Comparison of ENCODE assay signal across 13 mouse cellular contexts in genomic region chr17:68071472-68071871, GRCm38 (mm10).
DNase-seq lines count a peak whose midpoint lies in the region; ATAC-seq and TF ChIP-seq lines count a peak whose summit lies in the region.
"Had no signal": no experiment of that assay in that cellular context is flagged by ENCODE, and none has a peak within 500 bp of the region (broad histone marks: within the 10 kb centered on the region; RNA-seq: fewer than 3 reads in every experiment).

No protein-coding gene starts in this region.

- no peak for TF ChIP-seq POLR2A in brain, embryonic 14.5 days (IDR thresholded peaks at IDR 0.05; ENCODE audit: borderline replicate concordance, extremely low read depth, insufficient read depth, insufficient read length, poor library complexity, severe bottlenecking)

- H3K9me3 ChIP-seq in kidney, postnatal 0 days (replicated peaks; ENCODE audit: low read length) = no peaks in the 10 kb centered on the region
- H3K9me3 ChIP-seq in limb, embryonic 12.5 days = no peaks in the 10 kb centered on the region

- H3K4me2 ChIP-seq in kidney, postnatal 0 days (ENCODE audit: low read length) = no peak overlapping the region
- no peak overlapping the region for H3K4me2 ChIP-seq in limb, embryonic 12.5 days

- peak; percentile 60 for ATAC-seq in kidney, postnatal 0 days (replicated peaks; ENCODE audit: low FRiP score, low read depth)
- no peak for ATAC-seq in limb, embryonic 12.5 days (ENCODE audit: insufficient number of reproducible peaks, insufficient read depth, low FRiP score, low TSS enrichment, low read depth)

- WGBS in kidney, postnatal 0 days = 8% methylated on average over 4 of the region's 4 CpGs
- 23% methylated on average over 4 of the region's 4 CpGs for WGBS in limb, embryonic 12.5 days

- H3K9ac ChIP-seq in kidney, postnatal 0 days (ENCODE audit: low read depth, low read length) = no peak overlapping the region
- no peak overlapping the region for H3K9ac ChIP-seq in limb, embryonic 12.5 days (replicated peaks)

- no peak overlapping the region for H3K4me3 ChIP-seq in kidney, postnatal 0 days (replicated peaks; ENCODE audit: low read depth, low read length)
- no peak overlapping the region for H3K4me3 ChIP-seq in limb, embryonic 12.5 days (replicated peaks)

- H3K27ac ChIP-seq in kidney, postnatal 0 days = no peak overlapping the region
- H3K27ac ChIP-seq in limb, embryonic 12.5 days = peak overlapping the region; percentile 5; the same call in 1 of the 2 replicates
- H3K27ac ChIP-seq: macrophage had no signal

- H3K27me3 ChIP-seq in kidney, postnatal 0 days (ENCODE audit: insufficient read depth, low read length) = no peaks in the 10 kb centered on the region
- no peaks in the 10 kb centered on the region for H3K27me3 ChIP-seq in limb, embryonic 12.5 days

- DNase-seq in kidney, postnatal 0 days (ENCODE audit: low spot score) = peak; percentile 75
- DNase-seq in kidney, postnatal 36 days = no peak
- DNase-seq in brain, embryonic 14.5 days (ENCODE audit: low read depth) = peak; percentile 18
- DNase-seq in embryo, embryonic 9.5 days (ENCODE audit: extremely low spot score) = peak; percentile 44
- no peak for DNase-seq in left cerebral cortex, adult 9 months (ENCODE audit: low spot score in 2 of 2)
- no peak for DNase-seq in frontal cortex, postnatal 36 days (ENCODE audit: low spot score in 2 of 2)
- DNase-seq in adrenal gland, adult 18-20 months (ENCODE audit: low spot score in 2 of 2) = no peak
- DNase-seq: cerebellum, adult 8-10 months; heart, adult 18-20 months; kidney, adult 18-20 months; right cerebral cortex, postnatal 14 days had no signal

- no peaks in the 10 kb centered on the region for H3K36me3 ChIP-seq in kidney, postnatal 0 days (ENCODE audit: insufficient read depth, low read length)
- H3K36me3 ChIP-seq in limb, embryonic 12.5 days = no peaks in the 10 kb centered on the region

- H3K4me1 ChIP-seq in kidney, postnatal 0 days (replicated peaks; ENCODE audit: insufficient read depth, low read length) = no peaks in the 10 kb centered on the region; the same call in 1 of the 2 replicates
- peaks cover 15% of the 10 kb centered on the region for H3K4me1 ChIP-seq in limb, embryonic 12.5 days (replicated peaks)

- TF ChIP-seq CTCF in kidney, postnatal 0 days (IDR thresholded peaks at IDR 0.05; ENCODE audit: low read depth) = no peak
- no peak for TF ChIP-seq CTCF in brain, embryonic 14.5 days (IDR thresholded peaks at IDR 0.05; ENCODE audit: borderline replicate concordance, extremely low read depth, insufficient read depth, insufficient read length)

Comparison
In these comparisons a context has a peak if more than half of its experiments do, and no peak if none do; other contexts are left out.
1. DNase-seq: peak in kidney, postnatal 0 days (single experiment), brain, embryonic 14.5 days (single experiment) and embryo, embryonic 9.5 days (single experiment); none in kidney, postnatal 36 days (0 of 2), left cerebral cortex, adult 9 months (0 of 2), frontal cortex, postnatal 36 days (0 of 2) and adrenal gland, adult 18-20 months (0 of 2).